Mouse (Mus musculus) embryonic fibroblast, embryonic 13.5 days (primary cell): ENCODE data around the gene Pole3.

ENCODE experiments used
- CTCF ChIP-seq: IDR thresholded peaks from 2 replicates; pipeline ENCODE4 v1.5.1; 2011; ENCODE audit warnings: mild to moderate bottlenecking, control low read depth, low read length, moderate library complexity, borderline replicate concordance; ENCODE audit not compliant: insufficient read depth
- POLR2A ChIP-seq: IDR thresholded peaks from 2 replicates; pipeline ENCODE4 v1.6.1; 2011; ENCODE audit warnings: low read depth, mild to moderate bottlenecking, control low read depth, low read length, moderate library complexity

- TF ChIP-seq CTCF (no peak), POLR2A (peak; percentile 89)
Measured at GRCm38 (mm10) chr4:62501964-62502732, 22.7 kb downstream of the Pole3 start.
